Mouse (Mus musculus): ENCODE measurements at regions not wholly inside any gene's neighbourhood (a gene's known extent, or its start where the extent isn't known, plus 50 kb on each side); places are given as distances from the start of the nearest gene placed in this dataset.

GRCm38 (mm10) chr3:130833082-130833481 lies 102.9 kb upstream of the Rpl34 start:
- no peak for TF ChIP-seq CTCF (IDR thresholded peaks at IDR 0.05; ENCODE audit: low read depth)
- TF ChIP-seq EP300 (IDR thresholded peaks at IDR 0.05; ENCODE audit: low read depth), result no peak
